In genomic region chr1:161979536-161979935, GRCm38 (mm10) we compare ENCODE assay signal across 26 mouse cellular contexts. TPM values are rescaled to one million over a fixed set of nuclear protein-coding genes. Genes with fewer than 3 reads are reported as not detected.
DNase-seq lines count a peak whose midpoint lies in the region; ATAC-seq lines count a peak whose summit lies in the region.
"Had no signal": no experiment of that assay in that cellular context is flagged by ENCODE, and none has a peak within 500 bp of the region (broad histone marks: within the 10 kb centered on the region; RNA-seq: fewer than 3 reads in every experiment).

TSS of gene 4930558K02Rik (minus strand) at chr1:161979636.

- H3K27me3 ChIP-seq in midbrain, embryonic 11.5 days (ENCODE audit: control insufficient read depth, insufficient read depth, low read length), result no peaks in the 10 kb centered on the region; the same call in 1 of the 2 replicates
- H3K27me3 ChIP-seq in midbrain, embryonic 15.5 days (replicated peaks), result no peaks in the 10 kb centered on the region
- no peaks in the 10 kb centered on the region for H3K27me3 ChIP-seq in embryonic facial prominence, embryonic 14.5 days (replicated peaks; ENCODE audit: control insufficient read depth, insufficient read depth, low read length)
- no peaks in the 10 kb centered on the region for H3K27me3 ChIP-seq in limb, embryonic 11.5 days (ENCODE audit: control insufficient read depth, insufficient read depth, low read length)
- H3K27me3 ChIP-seq in limb, embryonic 15.5 days, result no peaks in the 10 kb centered on the region
- H3K27me3 ChIP-seq: CH12.LX; heart, embryonic 15.5 days; intestine, embryonic 15.5 days had no signal

- ATAC-seq in midbrain, embryonic 11.5 days (ENCODE audit: low FRiP score), result no peak
- ATAC-seq in midbrain, embryonic 15.5 days (replicated peaks), result no peak
- no peak for ATAC-seq in embryonic facial prominence, embryonic 14.5 days (ENCODE audit: low read depth)
- ATAC-seq in limb, embryonic 11.5 days (ENCODE audit: insufficient number of reproducible peaks, low FRiP score, low TSS enrichment, low read depth), result no peak
- no peak for ATAC-seq in limb, embryonic 15.5 days (ENCODE audit: insufficient number of reproducible peaks, low FRiP score, low TSS enrichment, low read depth)
- ATAC-seq in erythroid progenitor cell, adult 5-6 weeks (replicated peaks; ENCODE audit: low FRiP score, poor library complexity, severe bottlenecking), result no peak
- ATAC-seq: forebrain, embryonic 14.5 days; intestine, embryonic 15.5 days had no signal

- no peak within 1 kb of the TSS for H3K4me2 ChIP-seq in midbrain, embryonic 11.5 days
- no peak within 1 kb of the TSS for H3K4me2 ChIP-seq in midbrain, embryonic 15.5 days
- H3K4me2 ChIP-seq in embryonic facial prominence, embryonic 14.5 days (ENCODE audit: low read depth, low read length), result no peak within 1 kb of the TSS
- H3K4me2 ChIP-seq in limb, embryonic 11.5 days (ENCODE audit: low read depth, severe bottlenecking), result no peak within 1 kb of the TSS
- no peak within 1 kb of the TSS for H3K4me2 ChIP-seq in limb, embryonic 15.5 days
- H3K4me2 ChIP-seq: heart, embryonic 11.5 days; heart, embryonic 15.5 days; hindbrain, embryonic 14.5 days; intestine, embryonic 15.5 days had no signal

- H3K27ac ChIP-seq in midbrain, embryonic 11.5 days (ENCODE audit: low read depth, low read length), result no peak within 1 kb of the TSS
- H3K27ac ChIP-seq in midbrain, embryonic 15.5 days, result no peak within 1 kb of the TSS
- peak within 1 kb of the TSS; percentile 78 for H3K27ac ChIP-seq in embryonic facial prominence, embryonic 14.5 days (replicated peaks; ENCODE audit: low read depth, low read length)
- peak within 1 kb of the TSS; percentile 75; the same call in 1 of the 2 replicates for H3K27ac ChIP-seq in limb, embryonic 11.5 days (replicated peaks; ENCODE audit: low read depth, low read length)
- peak within 1 kb of the TSS; percentile 78 for H3K27ac ChIP-seq in limb, embryonic 15.5 days
- H3K27ac ChIP-seq: forebrain, embryonic 10.5 days; heart, embryonic 15.5 days; hindbrain, embryonic 14.5 days; intestine, embryonic 15.5 days had no signal

- H3K4me3 ChIP-seq in midbrain, embryonic 11.5 days (ENCODE audit: low read depth, low read length), result no peak within 1 kb of the TSS
- H3K4me3 ChIP-seq in midbrain, embryonic 15.5 days, result no peak within 1 kb of the TSS
- H3K4me3 ChIP-seq in embryonic facial prominence, embryonic 14.5 days (ENCODE audit: low read depth, low read length), result no peak within 1 kb of the TSS
- no peak within 1 kb of the TSS for H3K4me3 ChIP-seq in limb, embryonic 11.5 days (ENCODE audit: low read depth, low read length)
- no peak within 1 kb of the TSS for H3K4me3 ChIP-seq in limb, embryonic 15.5 days
- H3K4me3 ChIP-seq: forebrain, embryonic 10.5 days; gastrocnemius, adult 2 months; heart, embryonic 15.5 days; intestine, embryonic 15.5 days had no signal

- 70% methylated on average over 1 of the region's 1 CpGs for WGBS in midbrain, embryonic 11.5 days
- WGBS in midbrain, embryonic 15.5 days, result 79% methylated on average over 1 of the region's 1 CpGs
- WGBS in embryonic facial prominence, embryonic 14.5 days, result 79% methylated on average over 1 of the region's 1 CpGs
- 80% methylated on average over 1 of the region's 1 CpGs for WGBS in limb, embryonic 11.5 days
- WGBS in limb, embryonic 15.5 days, result 82% methylated on average over 1 of the region's 1 CpGs

- no peaks in the 10 kb centered on the region for H3K9me3 ChIP-seq in midbrain, embryonic 11.5 days (ENCODE audit: control insufficient read depth, low read length)
- no peaks in the 10 kb centered on the region for H3K9me3 ChIP-seq in midbrain, embryonic 15.5 days
- no peaks in the 10 kb centered on the region for H3K9me3 ChIP-seq in embryonic facial prominence, embryonic 14.5 days (ENCODE audit: control insufficient read depth, low read length)
- H3K9me3 ChIP-seq in limb, embryonic 11.5 days (ENCODE audit: control insufficient read depth, low read length), result no peaks in the 10 kb centered on the region
- no peaks in the 10 kb centered on the region for H3K9me3 ChIP-seq in limb, embryonic 15.5 days
- H3K9me3 ChIP-seq: forebrain, embryonic 10.5 days; heart, embryonic 15.5 days; intestine, embryonic 15.5 days had no signal

- H3K9ac ChIP-seq in midbrain, embryonic 11.5 days (ENCODE audit: low read length), result no peak within 1 kb of the TSS
- no peak within 1 kb of the TSS for H3K9ac ChIP-seq in midbrain, embryonic 15.5 days
- no peak within 1 kb of the TSS for H3K9ac ChIP-seq in embryonic facial prominence, embryonic 14.5 days (ENCODE audit: low read depth, low read length)
- no peak within 1 kb of the TSS for H3K9ac ChIP-seq in limb, embryonic 11.5 days (ENCODE audit: low read length)
- H3K9ac ChIP-seq in limb, embryonic 15.5 days, result no peak within 1 kb of the TSS
- H3K9ac ChIP-seq: heart, embryonic 15.5 days; hindbrain, embryonic 14.5 days; intestine, embryonic 15.5 days had no signal

- H3K4me1 ChIP-seq in midbrain, embryonic 11.5 days (ENCODE audit: control insufficient read depth, insufficient read depth, low read length), result no peaks in the 10 kb centered on the region
- H3K4me1 ChIP-seq in midbrain, embryonic 15.5 days, result 0 out of 2 replicates have a peak, but pooled peaks cover 4% of the 10 kb centered on the region
- peaks cover 40% of the 10 kb centered on the region for H3K4me1 ChIP-seq in embryonic facial prominence, embryonic 14.5 days (ENCODE audit: control insufficient read depth, insufficient read depth, low read length)
- H3K4me1 ChIP-seq in limb, embryonic 11.5 days (ENCODE audit: control insufficient read depth, insufficient read depth, low read length), result peaks cover 28% of the 10 kb centered on the region
- H3K4me1 ChIP-seq in limb, embryonic 15.5 days, result peaks cover 57% of the 10 kb centered on the region

- H3K36me3 ChIP-seq in midbrain, embryonic 11.5 days (ENCODE audit: control insufficient read depth, insufficient read depth, low read length), result no peaks in the 10 kb centered on the region
- no peaks in the 10 kb centered on the region for H3K36me3 ChIP-seq in midbrain, embryonic 15.5 days (replicated peaks)
- no peaks in the 10 kb centered on the region for H3K36me3 ChIP-seq in embryonic facial prominence, embryonic 14.5 days (ENCODE audit: control insufficient read depth, insufficient read depth, low read length)
- H3K36me3 ChIP-seq in limb, embryonic 11.5 days (ENCODE audit: control insufficient read depth, insufficient read depth, low read length), result no peaks in the 10 kb centered on the region
- no peaks in the 10 kb centered on the region for H3K36me3 ChIP-seq in limb, embryonic 15.5 days
- H3K36me3 ChIP-seq: forebrain, embryonic 10.5 days; heart, embryonic 15.5 days; intestine, embryonic 15.5 days had no signal

- peak; percentile 14 for DNase-seq in midbrain, embryonic 11.5 days (ENCODE audit: low spot score, missing footprints)
- DNase-seq in embryonic facial prominence, embryonic 14.5 days (ENCODE audit: low spot score), result no peak
- no peak for DNase-seq in limb, embryonic 11.5 days (ENCODE audit: low spot score)
- no peak for DNase-seq in spleen, postnatal 14 days (ENCODE audit: low spot score in 2 of 2)
- DNase-seq: adrenal gland, adult 2 months; adrenal gland, postnatal 25 days; cerebellum, adult 11 months; cerebellum, adult 8-10 months; cerebellum, postnatal 14 days; embryo, embryonic 11 days; gastrocnemius, adult 2 months; gastrocnemius, postnatal 36 days; heart, adult 18-20 months; heart, postnatal 14 days had no signal

RNA-seq across cellular contexts. Expression of gene 4930558K02Rik, which starts in this region (rescaled TPM):
- not detected in 2 replicates for polyA plus RNA-seq in midbrain, embryonic 11.5 days (2014; fragmentation: Nextera tagmentation; extraction: Ambion mirVana)
- 0.22 TPM in 1 of 2 replicates, not detected in the other for polyA plus RNA-seq in midbrain, embryonic 15.5 days (2015; fragmentation: Nextera tagmentation; extraction: Ambion mirVana)
- polyA plus RNA-seq in embryonic facial prominence, embryonic 14.5 days (2014; fragmentation: Nextera tagmentation; extraction: Ambion mirVana), result not detected in 2 replicates
- polyA plus RNA-seq in limb, embryonic 11.5 days (2014; fragmentation: Nextera tagmentation; extraction: Ambion mirVana), result not detected in 2 replicates
- not detected in 2 replicates for polyA plus RNA-seq in limb, embryonic 15.5 days (2015; fragmentation: Nextera tagmentation; extraction: Ambion mirVana)
- not detected in 2 replicates for total RNA-seq in erythroid progenitor cell, adult 5-6 weeks (2015; ENCODE audit: low replicate concordance)
- total RNA-seq in erythroid progenitor cell, adult 5-6 weeks (2017; ENCODE audit: low replicate concordance), result not detected in 2 replicates
- total RNA-seq: adrenal gland, adult 2 months; adrenal gland, postnatal 25 days; CH12.LX; common myeloid progenitor, adult 5-6 weeks; gastrocnemius, adult 2 months; gastrocnemius, postnatal 36 days; heart, adult 18-20 months; heart, postnatal 14 days; hematopoietic stem cell, adult 5-6 weeks had no signal
- polyA plus RNA-seq: adrenal gland, adult 2 months; forebrain, embryonic 10.5 days; heart, embryonic 11.5 days; heart, embryonic 15.5 days; intestine, embryonic 15.5 days had no signal

Comparison
In these comparisons a context has a peak if more than half of its experiments do, and no peak if none do; other contexts are left out.
1. Peak in DNase-seq in midbrain, embryonic 11.5 days; RNA of the gene not detected or under 1 TPM.
2. H3K27ac ChIP-seq: peak in embryonic facial prominence, embryonic 14.5 days (single experiment), limb, embryonic 11.5 days (single experiment) and limb, embryonic 15.5 days (single experiment); none in midbrain, embryonic 11.5 days (single experiment) and midbrain, embryonic 15.5 days (single experiment).